Mouse (Mus musculus): ENCODE measurements around the gene Tmed6. TPM values are rescaled to one million over a fixed set of nuclear protein-coding genes. Genes with fewer than 3 reads are reported as not detected.
"Not testable (repeated sequence)": the region's sequence is repeated elsewhere in the genome, so short reads cannot be mapped to it uniquely, and the experiment has no call there.

The Tmed6 gene
- polyA plus RNA-seq (2015; fragmentation: Nextera tagmentation; extraction: Ambion mirVana) = 0.64 TPM in 1 of 2 replicates, not detected in the other

DNA sequence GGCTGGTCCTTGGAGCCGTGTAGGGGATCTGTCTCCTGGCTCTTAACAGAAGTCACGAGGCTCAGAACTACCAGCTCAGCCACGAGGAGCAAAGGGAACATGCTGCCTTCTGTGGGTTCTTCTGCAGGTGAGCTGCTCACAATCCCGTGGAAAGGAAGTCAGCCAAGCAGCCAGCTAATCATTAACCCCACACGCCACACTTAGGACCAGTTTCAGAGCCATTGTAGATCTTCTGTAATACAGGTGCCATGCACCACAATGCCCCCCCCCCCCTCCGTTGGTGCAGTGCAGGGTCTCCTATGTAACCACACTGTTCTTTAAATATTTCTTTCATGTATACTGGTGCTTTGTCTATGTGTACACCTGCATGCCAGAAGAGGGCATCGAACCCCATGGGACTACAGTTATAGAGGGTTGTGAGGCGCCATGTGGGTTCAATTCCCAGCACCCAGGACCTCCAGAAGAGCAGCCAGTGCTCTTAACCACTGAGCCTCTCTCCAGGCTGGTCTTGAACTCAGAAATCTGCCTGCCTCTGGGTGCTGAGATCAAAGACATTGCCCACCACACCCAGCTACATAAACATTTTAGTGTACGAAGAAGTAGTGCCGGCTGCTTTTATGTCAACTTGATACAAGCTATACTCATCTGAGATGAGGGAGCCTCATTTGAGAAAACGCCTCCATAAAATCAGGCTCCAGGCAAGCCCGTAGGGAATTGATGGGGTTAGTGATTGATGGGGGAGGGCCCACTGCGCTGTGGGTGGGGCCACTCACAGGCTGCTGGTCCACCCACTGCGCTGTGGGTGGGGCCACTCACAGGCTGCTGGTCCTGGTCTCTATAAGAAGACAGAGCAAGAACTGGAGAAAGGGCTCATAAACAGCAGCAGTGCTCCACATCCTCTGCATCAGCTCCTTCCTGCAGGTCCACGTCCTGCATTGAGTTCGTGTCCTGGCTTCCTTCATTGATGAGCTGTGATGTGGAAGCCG lies at the start of gene Tmed6:
Gene Tmed6, minus strand, starts transcription at position 134 of the 986 bp plus-strand sequence.
- Histone ChIP-seq H3K27ac (replicated peaks) (no peak within 1 kb of the TSS), H3K4me3 (replicated peaks) (no peak within 1 kb of the TSS), H3K9me3 (replicated peaks) (no peaks in the 10 kb centered on the region), H3K4me1 (no peaks in the 10 kb centered on the region), H3K27me3 (replicated peaks) (no peaks in the 10 kb centered on the region), H3K36me3 (peaks cover 21% of the 10 kb centered on the region), H3K9ac (replicated peaks) (no peak within 1 kb of the TSS), H3K4me2 (no peak within 1 kb of the TSS)
- 56% methylated on average over 17 of the region's 17 CpGs for WGBS
- no peak for ATAC-seq (ENCODE audit: low FRiP score)

DNA sequence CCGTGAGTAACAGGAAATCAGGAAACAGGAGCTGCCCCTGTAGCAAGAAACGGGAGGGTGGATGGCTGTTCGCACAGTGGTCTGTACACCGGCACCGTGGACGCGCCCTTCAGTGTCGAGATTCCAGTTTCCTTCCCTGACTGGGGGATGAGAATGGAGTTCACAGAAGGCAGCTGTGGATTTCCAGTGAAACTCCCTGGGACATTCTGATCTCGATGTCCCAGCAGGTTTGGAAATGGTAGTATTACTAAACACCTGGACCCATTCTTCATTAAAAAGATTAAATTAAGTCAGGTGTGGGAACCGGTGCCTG lies 49.5 kb upstream of the Tmed6 start:
- Histone ChIP-seq H3K4me2 (no peak overlapping the region), H3K9ac (replicated peaks) (no peak overlapping the region), H3K4me1 (no peaks in the 10 kb centered on the region), H3K27me3 (replicated peaks) (no peaks in the 10 kb centered on the region), H3K4me3 (replicated peaks) (no peak overlapping the region), H3K36me3 (no peaks in the 10 kb centered on the region), H3K27ac (replicated peaks) (no peak overlapping the region), H3K9me3 (replicated peaks) (no peaks in the 10 kb centered on the region)
- ATAC-seq (ENCODE audit: low FRiP score) = no peak
- WGBS = 80% methylated on average over 10 of the region's 10 CpGs

DNA sequence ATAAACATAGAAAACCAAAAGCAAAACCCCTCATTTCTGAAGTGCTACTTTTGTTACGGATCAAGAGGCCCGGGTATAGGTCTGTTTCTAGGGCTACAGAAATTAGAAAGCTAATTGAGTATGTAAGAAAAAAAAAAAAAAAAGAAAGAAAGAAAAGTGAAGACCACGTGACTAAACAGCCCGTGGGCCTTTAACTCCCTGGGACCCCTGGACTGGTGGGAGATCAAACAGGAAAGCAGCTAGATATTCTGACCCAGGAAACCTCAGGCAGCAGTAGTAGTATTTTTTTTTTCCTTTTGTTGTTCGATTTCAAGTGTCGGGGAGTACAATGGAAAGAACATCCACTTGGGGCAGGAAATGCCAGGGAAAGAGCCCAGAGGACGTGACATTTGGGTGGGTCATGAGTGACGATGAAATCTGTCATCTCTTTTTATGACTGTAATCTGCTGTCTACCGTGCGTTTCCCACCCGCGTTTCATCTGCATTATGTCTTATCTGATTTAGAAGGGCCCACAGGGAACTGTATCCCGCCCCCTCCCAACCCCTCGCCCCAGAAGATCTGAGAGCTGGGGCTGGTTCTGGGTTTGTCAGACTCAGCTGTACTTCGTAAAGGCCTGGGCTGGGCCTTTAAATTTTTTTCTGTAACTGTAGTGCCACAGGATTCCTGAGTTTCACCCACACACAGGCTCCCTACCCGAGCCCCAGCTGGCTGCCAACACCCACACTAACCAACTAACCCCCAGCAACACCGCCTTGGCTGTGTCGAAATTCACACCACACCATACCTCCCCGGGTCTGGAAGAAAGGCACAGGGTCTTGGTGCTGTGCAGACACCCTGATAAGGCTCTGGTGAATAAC lies 48.9 kb upstream of the Tmed6 start:
- Histone ChIP-seq H3K4me1 (no peaks in the 10 kb centered on the region), H3K36me3 (no peaks in the 10 kb centered on the region), H3K27ac (replicated peaks) (no peak overlapping the region), H3K9ac (replicated peaks) (no peak overlapping the region), H3K9me3 (replicated peaks) (no peaks in the 10 kb centered on the region), H3K4me3 (replicated peaks) (no peak overlapping the region), H3K27me3 (replicated peaks) (no peaks in the 10 kb centered on the region), H3K4me2 (no peak overlapping the region; the same call in 1 of the 2 replicates)
- 57% methylated on average over 19 of the region's 19 CpGs for WGBS
- ATAC-seq (ENCODE audit: low FRiP score) = no peak

DNA sequence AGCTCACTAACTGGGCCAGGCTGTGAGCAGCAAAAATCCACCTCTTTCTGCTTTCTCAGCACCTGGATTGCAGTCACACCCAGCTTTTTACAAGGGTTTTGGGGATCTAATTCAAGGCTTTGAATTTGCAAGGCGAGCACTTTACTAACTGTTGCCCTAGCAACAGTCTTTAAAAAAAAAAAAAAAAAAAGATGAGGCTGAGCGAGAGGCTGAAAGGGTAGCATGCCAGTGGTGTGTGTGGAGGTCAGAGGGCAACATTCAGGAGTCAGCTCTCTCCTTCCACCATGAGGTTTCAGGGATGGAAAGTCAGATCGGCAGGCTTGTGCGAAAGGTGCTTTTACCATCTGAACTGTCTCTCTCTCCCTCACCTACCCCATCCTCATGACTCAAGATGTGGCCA lies 47.8 kb upstream of the Tmed6 start:
- Histone ChIP-seq H3K27me3 (replicated peaks) (no peaks in the 10 kb centered on the region), H3K4me2 (no peak overlapping the region), H3K9ac (replicated peaks) (no peak overlapping the region), H3K4me3 (replicated peaks) (no peak overlapping the region), H3K36me3 (no peaks in the 10 kb centered on the region), H3K4me1 (no peaks in the 10 kb centered on the region), H3K27ac (replicated peaks) (no peak overlapping the region), H3K9me3 (replicated peaks) (no peaks in the 10 kb centered on the region)
- WGBS = 58% methylated on average over 4 of the region's 4 CpGs
- no peak for ATAC-seq (ENCODE audit: low FRiP score)

DNA sequence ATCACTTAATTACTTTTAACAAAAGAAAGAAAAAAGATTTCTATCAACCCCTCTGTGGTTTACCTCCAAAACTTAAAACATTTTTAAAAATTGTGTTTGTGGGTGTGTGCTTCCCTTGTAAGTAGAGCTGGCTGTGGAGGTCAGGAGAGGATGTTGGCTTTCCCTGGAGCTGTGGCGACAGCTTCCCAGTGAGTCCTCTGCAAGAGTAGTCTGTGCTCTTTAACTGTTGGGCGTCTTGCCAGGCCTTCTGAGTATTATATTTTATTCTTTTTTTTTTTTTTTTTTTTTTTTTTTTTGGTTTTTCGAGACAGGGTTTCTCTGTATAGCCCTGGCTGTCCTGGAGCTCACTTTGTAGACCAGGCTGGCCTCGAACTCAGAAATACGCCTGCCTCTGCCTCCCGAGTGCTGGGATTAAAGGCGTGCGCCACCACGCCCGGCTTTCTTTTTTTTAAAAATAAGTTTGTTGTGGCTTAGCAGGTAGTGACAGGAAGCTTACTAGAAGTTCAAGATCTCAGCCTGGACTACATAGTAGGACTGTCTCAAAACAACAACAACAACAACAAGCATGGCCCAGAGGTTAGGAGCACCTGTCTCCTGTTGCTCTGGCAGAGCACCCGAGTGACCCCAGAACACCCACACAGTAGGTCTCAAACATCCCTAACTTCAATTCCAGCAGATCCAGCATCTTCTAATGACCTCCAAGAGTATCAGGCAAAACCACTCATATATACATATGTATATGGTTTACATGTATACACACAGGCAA lies 46.1 kb upstream of the Tmed6 start:
- WGBS = 92% methylated on average over 10 of the region's 11 CpGs
- ATAC-seq (ENCODE audit: low FRiP score) = no peak
- H3K36me3 ChIP-seq = no peaks in the 10 kb centered on the region

DNA sequence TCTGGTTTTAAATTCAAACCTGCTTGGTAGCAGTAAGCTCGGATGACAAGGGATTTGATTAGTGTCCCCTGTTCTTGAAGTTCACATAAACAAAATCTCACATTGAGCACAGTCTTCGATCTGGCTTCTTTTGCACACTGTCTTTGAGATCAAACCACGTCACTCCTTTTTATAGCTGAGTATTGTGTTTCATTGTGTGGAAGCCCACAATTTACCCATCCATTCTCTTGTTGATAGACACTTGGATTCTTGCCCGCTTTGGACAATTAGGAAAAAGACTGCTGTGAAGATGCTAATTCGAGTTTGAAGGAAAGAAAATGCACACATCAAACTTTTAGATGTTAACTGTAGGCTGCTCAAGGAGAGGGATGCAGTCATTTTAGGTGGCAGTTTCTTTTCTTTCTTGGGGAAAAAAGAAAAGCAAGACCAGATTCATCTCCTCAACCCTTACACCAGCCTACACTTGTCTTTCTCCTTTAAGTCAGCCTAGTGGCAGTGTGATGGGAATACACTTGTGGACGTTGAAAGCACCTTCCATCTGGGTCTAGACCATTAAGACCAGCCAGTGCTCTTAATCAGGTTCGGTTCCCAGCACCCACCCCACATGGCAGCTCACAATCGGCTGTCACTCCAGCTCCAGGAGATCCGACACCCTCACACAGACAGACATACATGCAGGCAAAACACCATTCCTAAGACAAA lies 45.3 kb upstream of the Tmed6 start:
- Histone ChIP-seq H3K4me3 (replicated peaks) (no peak overlapping the region), H3K9me3 (replicated peaks) (no peaks in the 10 kb centered on the region), H3K4me1 (no peaks in the 10 kb centered on the region), H3K4me2 (no peak overlapping the region), H3K27ac (replicated peaks) (no peak overlapping the region), H3K9ac (replicated peaks) (no peak overlapping the region), H3K36me3 (no peaks in the 10 kb centered on the region), H3K27me3 (replicated peaks) (no peaks in the 10 kb centered on the region)
- ATAC-seq (ENCODE audit: low FRiP score) = no peak
- 41% methylated on average over 9 of the region's 9 CpGs for WGBS

More for the DNA sequence above, 46.1 kb upstream of the Tmed6 start:
- Histone ChIP-seq H3K27me3 (replicated peaks) (no peaks in the 10 kb centered on the region), H3K9me3 (replicated peaks) (no peaks in the 10 kb centered on the region), H3K4me2 (no peak overlapping the region), H3K4me3 (replicated peaks) (no peak overlapping the region), H3K9ac (replicated peaks) (no peak overlapping the region), H3K4me1 (no peaks in the 10 kb centered on the region), H3K27ac (replicated peaks) (no peak overlapping the region)

DNA sequence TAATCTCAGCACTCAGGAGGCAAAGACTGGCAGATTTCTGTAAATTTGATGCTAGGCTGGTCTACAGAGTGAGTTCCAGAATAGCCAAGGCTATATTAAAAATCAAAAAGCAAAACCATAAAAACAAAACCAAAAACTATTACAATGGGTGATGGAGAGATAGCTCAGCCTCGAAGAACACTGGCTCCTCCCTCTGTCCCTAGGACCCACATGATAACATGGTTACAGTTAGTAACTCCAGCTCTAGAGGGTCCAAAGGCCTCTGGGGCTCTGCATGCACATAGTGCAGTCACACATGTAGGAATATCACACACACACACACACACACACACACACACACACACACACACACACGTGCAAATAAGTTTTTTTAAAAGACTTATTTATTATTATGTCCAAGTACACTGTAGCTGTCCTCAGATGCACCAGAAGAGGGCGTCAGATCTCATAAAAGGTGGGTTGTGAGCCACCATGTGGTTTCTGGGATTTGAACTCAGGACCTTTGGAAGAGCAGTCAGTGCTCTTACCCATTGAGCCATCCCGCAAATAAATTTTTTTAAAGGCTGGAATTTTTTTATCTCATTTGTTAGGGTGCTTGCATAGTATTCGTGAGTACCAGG lies 44.5 kb upstream of the Tmed6 start:
- Histone ChIP-seq H3K9me3 (replicated peaks) (no peaks in the 10 kb centered on the region), H3K9ac (replicated peaks) (no peak overlapping the region), H3K4me2 (no peak overlapping the region), H3K27me3 (replicated peaks) (no peaks in the 10 kb centered on the region), H3K36me3 (no peaks in the 10 kb centered on the region), H3K4me3 (replicated peaks) (no peak overlapping the region), H3K4me1 (no peaks in the 10 kb centered on the region), H3K27ac (replicated peaks) (no peak overlapping the region)
- no peak for ATAC-seq (ENCODE audit: low FRiP score)
- 84% methylated on average over 5 of the region's 5 CpGs for WGBS

DNA sequence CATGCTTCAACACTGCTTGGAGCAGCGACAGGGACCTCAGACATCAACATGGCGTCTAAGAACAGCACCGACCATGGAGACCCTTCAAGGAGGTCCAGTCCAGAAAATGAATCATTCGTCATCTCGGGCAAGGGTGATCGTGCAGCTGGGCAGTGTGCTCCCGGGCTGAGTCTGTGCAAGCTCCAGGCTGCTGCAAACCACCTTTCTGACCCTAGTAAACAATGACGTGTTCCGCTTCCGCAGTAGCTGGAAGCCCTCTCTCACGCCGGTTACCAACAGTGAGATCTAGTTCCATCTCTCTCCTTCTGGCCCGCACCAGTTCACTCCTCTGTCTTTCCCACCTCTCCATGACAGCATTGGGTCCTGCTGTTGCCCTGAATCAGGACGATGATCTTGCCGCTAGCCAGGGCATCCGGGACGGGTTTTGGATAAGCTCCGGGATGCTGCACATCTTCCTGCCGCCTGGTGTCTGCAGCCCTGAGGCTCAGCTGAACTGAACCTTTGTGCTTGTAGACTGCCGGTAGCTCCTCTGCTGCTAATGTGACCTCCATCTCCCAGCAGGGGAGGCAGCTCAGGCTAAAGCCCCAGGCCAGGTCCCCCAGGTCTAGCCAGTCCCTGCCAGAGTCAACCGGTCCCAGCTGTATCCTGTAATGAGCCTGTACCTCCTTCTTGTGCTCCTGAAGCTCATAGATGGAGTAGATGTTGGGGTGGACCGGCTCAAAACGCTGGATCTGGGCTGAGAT lies 43.7 kb upstream of the Tmed6 start:
- no peak overlapping the region for H3K4me3 ChIP-seq (replicated peaks)
- no peak overlapping the region for H3K27ac ChIP-seq (replicated peaks)
- H3K4me1 ChIP-seq = no peaks in the 10 kb centered on the region
- H3K27me3 ChIP-seq (replicated peaks) = no peaks in the 10 kb centered on the region
- no peak for ATAC-seq (ENCODE audit: low FRiP score)
- no peaks in the 10 kb centered on the region for H3K9me3 ChIP-seq (replicated peaks)
- 74% methylated on average over 23 of the region's 23 CpGs for WGBS
- H3K36me3 ChIP-seq = no peaks in the 10 kb centered on the region
- H3K4me2 ChIP-seq = no peak overlapping the region
- H3K9ac ChIP-seq (replicated peaks) = no peak overlapping the region

DNA sequence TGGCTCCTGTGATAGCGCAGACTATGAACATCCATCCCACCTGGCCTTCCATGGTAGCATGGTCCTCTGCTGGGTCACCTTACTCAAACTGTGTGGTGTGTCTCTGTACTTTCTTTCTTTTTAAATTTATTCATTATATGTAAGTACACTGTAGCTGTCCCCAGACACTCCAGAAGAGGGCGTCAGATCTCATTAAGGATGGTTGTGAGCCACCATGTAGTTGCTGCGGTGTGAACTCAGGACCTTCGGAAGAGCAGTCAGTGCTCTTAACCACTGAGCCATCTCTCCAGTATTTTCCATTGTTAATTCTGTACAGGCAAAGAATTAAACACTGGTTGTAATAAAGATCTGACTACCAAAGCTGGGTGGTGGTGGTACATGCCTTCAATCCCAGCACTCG lies 42.6 kb upstream of the Tmed6 start:
- H3K27ac ChIP-seq (replicated peaks); H3K4me1 ChIP-seq; H3K4me3 ChIP-seq (replicated peaks); H3K9me3 ChIP-seq (replicated peaks); H3K27me3 ChIP-seq (replicated peaks); H3K4me2 ChIP-seq; H3K9ac ChIP-seq (replicated peaks); H3K36me3 ChIP-seq; ATAC-seq (ENCODE audit: low FRiP score): not testable (repeated sequence)
- WGBS = 93% methylated on average over 5 of the region's 5 CpGs

DNA sequence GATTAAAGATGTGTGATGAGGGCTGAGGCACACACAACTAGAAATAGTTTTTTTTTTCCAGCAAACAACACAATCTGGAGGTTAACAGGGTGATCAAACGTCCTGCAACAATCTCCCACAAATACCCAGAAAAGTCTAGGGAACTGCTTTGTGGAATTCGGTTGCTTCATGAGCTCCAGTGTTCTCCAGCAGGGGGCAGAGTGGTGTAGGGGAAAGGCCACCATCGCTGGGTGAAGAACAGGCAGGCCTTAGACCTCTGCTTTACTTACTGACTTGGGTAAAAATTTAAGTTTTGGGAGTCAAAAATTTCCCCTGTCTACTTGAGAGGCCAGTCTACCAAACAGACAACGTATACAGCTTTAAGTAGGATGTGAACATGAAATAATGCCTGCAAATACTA lies 39.1 kb upstream of the Tmed6 start:
- Histone ChIP-seq H3K4me2 (no peak overlapping the region), H3K4me1 (no peaks in the 10 kb centered on the region), H3K27me3 (replicated peaks) (no peaks in the 10 kb centered on the region), H3K9ac (replicated peaks) (no peak overlapping the region), H3K36me3 (no peaks in the 10 kb centered on the region), H3K4me3 (replicated peaks) (no peak overlapping the region), H3K9me3 (replicated peaks) (no peaks in the 10 kb centered on the region), H3K27ac (replicated peaks) (no peak overlapping the region)
- no peak for ATAC-seq (ENCODE audit: low FRiP score)
- WGBS = 10% methylated on average over 4 of the region's 4 CpGs

Measured in neural tube, embryonic 15.5 days (tissue).